ENCODE assay signal across 23 mouse cellular contexts in the genomic region with DNA sequence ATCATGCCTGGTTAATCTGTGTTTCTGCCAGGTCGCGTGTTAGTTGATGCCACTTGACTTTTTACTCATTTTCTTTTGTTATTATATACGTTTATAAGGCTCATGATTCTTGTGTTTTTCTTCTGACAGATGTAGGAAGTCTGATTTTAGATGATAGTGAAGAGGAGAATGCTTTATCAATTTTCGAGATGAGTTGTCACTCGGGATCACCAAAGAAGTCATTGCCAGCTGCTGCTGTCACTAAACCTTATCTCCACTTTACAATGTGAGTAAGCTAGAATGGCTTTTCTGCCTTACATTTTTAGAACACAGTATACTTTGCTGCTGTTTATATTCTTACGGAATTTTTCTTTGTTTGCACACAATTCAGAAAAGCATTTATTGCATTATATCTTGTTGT.
"Had no signal": no experiment of that assay in that cellular context is flagged by ENCODE, and none has a peak within 500 bp of the region (broad histone marks: within the 10 kb centered on the region; RNA-seq: fewer than 3 reads in every experiment).

No protein-coding gene starts in this region.

- H3K4me1 ChIP-seq: liver, embryonic 13.5 days; liver, embryonic 15.5 days; lung, embryonic 15.5 days; midbrain, embryonic 13.5 days; midbrain, embryonic 15.5 days; neural tube, embryonic 12.5 days; stomach, embryonic 15.5 days had no signal

- ATAC-seq: liver, postnatal 0 days; lung, postnatal 0 days; midbrain, embryonic 13.5 days; midbrain, embryonic 15.5 days had no signal

- H3K27ac ChIP-seq: liver, embryonic 13.5 days; liver, embryonic 15.5 days; lung, embryonic 15.5 days; macrophage; midbrain, embryonic 13.5 days; midbrain, embryonic 15.5 days; neural tube, embryonic 12.5 days; stomach, embryonic 15.5 days; stomach, postnatal 0 days had no signal

- DNase-seq: liver, embryonic 13.5 days; liver, postnatal 0 days; lung, adult 2 months; lung, postnatal 14 days; lung, postnatal 36 days; retina, postnatal 1 day; right cerebral cortex, adult 18-20 months; right cerebral cortex, postnatal 25 days; right cerebral cortex, postnatal 4 days; spleen, adult 18-20 months; thymus, adult 2 months; thymus, postnatal 14 days; thymus, postnatal 36 days had no signal

- H3K27me3 ChIP-seq: liver, embryonic 13.5 days; liver, embryonic 15.5 days; lung, embryonic 15.5 days; midbrain, embryonic 13.5 days; midbrain, embryonic 15.5 days; neural tube, embryonic 12.5 days; stomach, embryonic 15.5 days had no signal

- H3K4me3 ChIP-seq: liver, embryonic 13.5 days; liver, embryonic 15.5 days; lung, embryonic 15.5 days; midbrain, embryonic 13.5 days; midbrain, embryonic 15.5 days; neural tube, embryonic 12.5 days; stomach, embryonic 15.5 days had no signal

- H3K9me3 ChIP-seq: liver, embryonic 13.5 days; liver, embryonic 15.5 days; lung, embryonic 15.5 days; midbrain, embryonic 13.5 days; midbrain, embryonic 15.5 days; neural tube, embryonic 12.5 days; stomach, embryonic 15.5 days had no signal

- H3K4me2 ChIP-seq: liver, embryonic 13.5 days; liver, embryonic 15.5 days; lung, embryonic 15.5 days; midbrain, embryonic 11.5 days; midbrain, embryonic 13.5 days; midbrain, embryonic 15.5 days; neural tube, embryonic 12.5 days; stomach, embryonic 15.5 days had no signal

- H3K9ac ChIP-seq: liver, embryonic 13.5 days; liver, embryonic 15.5 days; liver, postnatal 0 days; lung, embryonic 15.5 days; midbrain, embryonic 13.5 days; midbrain, embryonic 15.5 days; neural tube, embryonic 12.5 days; stomach, embryonic 15.5 days had no signal
